Mouse (Mus musculus) testis, postnatal 14 days (tissue): ENCODE measurements around the gene Fastkd2.

Experiments used
- DNase-seq: peaks from one replicate; pipeline ENCODE4 v3.0.0; 2021; ENCODE audit warnings: low spot score

The Fastkd2 gene

GRCm38 (mm10) chr1:63730240-63730771 lies at the start of gene Fastkd2, which contains the start of gene Mdh1b:
TSS of gene Fastkd2 (plus strand) at chr1:63730614.
TSS of gene Mdh1b (minus strand) at chr1:63730318.
- DNase-seq = peak; percentile 92

DNA sequence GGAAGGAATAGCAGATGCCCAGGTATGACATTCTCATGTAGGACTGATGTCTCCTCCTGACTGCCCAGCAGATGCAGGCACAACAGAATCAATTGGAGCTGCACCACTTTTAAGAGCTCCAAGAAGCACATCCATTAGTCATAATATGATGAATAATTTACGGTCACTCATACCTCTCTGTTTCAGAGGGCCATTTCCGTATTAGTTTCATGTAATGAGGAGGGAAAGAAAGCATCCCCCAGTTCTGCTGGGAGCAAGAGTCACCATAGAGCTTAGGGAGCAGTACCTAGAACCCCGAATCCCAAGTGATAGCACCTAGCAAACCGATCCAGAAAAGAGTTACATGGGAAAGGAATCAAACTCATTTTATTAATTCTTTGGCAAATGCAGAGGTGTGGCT lies 43.6 kb upstream of the Fastkd2 start, which contains the start of gene Dytn:
Gene Dytn, minus strand, starts transcription at position 101 of the 400 bp plus-strand sequence.
- DNase-seq = no peak

DNA sequence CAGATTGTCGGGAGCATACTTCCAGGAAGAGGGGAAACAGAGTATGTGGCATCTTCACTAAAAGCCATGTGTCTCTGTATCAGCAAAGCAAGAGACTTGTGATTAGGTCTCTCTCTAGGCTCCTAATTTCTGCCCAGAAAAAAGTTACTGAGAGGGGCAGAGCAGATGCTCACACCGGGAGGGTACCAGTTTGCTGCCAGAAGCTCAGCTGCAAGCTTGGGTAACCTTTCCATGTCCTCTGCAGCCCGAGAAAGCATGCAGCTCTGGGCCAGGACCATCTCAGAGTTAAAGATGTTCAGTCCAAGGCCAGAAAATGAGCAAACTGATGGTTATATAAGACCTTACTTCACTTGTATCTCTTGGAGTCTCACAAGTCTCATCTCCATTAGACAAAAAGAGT lies 33.6 kb upstream of the Fastkd2 start:
- DNase-seq = no peak

- DNase-seq = no peak
These were observed 24.7 kb upstream of the Fastkd2 start for GRCm38 (mm10) chr1:63705733-63706132.

- no peak for DNase-seq
These were observed 21.5 kb upstream of the Fastkd2 start for GRCm38 (mm10) chr1:63708876-63709275.

GRCm38 (mm10) chr1:63720161-63720560 lies 10.3 kb upstream of the Fastkd2 start:
- no peak for DNase-seq

GRCm38 (mm10) chr1:63729796-63730195 lies 618 bp upstream of the Fastkd2 start:
- no peak for DNase-seq

- DNase-seq = no peak
These were observed 25.6 kb downstream of the Fastkd2 start for GRCm38 (mm10) chr1:63756005-63756404.

GRCm38 (mm10) chr1:63763212-63763694 lies 32.8 kb downstream of the Fastkd2 start:
- no peak for DNase-seq

DNA sequence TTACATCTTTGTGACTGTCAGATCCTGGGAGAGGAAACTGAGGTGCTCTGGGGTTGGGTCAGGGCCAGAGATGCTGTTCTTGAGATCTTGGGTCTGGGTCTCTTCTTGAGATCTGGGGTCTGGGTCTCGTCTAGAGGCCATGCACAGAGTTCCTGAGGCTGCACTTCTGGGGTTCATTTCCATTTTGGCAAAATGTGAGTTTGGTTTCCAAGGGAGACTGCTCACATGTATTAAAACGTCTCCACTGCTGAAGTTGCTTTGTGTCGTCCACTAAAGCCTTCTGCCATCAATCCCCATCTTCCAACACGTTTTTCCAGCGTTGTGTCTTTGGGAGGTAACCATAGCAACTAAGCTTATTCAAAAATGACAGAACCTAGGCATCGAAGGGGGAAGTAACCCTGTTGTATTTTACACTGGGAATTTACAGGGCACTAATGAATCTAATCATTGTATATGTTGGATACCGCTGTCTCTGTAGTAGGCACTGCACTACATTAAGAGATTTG lies 33.5 kb downstream of the Fastkd2 start:
- DNase-seq = no peak

GRCm38 (mm10) chr1:63764395-63764794 lies 34.0 kb downstream of the Fastkd2 start:
- no peak for DNase-seq

- no peak for DNase-seq
These were observed 37.7 kb downstream of the Fastkd2 start for GRCm38 (mm10) chr1:63768112-63768511.

DNA sequence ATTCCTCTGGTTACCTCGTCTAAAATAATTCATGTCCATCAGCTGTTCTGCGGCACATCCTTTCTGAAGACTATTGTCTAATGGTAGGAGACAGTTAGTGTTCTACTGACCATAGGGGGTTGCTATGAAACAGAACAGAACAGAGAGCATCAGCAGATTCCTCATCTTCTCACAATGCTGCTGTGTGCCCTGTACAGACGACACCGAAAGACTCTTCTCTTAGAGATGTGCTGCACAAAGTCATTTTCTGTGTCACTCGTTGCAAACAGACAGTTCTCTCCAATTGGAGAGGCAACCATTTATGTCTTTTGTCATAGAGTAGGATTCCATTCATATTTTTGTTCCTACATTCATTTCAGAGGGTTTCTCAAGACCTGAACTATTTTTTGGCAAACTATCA lies 38.8 kb downstream of the Fastkd2 start, which contains the start of gene 4933402D24Rik:
Gene 4933402D24Rik, minus strand, starts transcription at position 101 of the 400 bp plus-strand sequence.
- DNase-seq = no peak

DNA sequence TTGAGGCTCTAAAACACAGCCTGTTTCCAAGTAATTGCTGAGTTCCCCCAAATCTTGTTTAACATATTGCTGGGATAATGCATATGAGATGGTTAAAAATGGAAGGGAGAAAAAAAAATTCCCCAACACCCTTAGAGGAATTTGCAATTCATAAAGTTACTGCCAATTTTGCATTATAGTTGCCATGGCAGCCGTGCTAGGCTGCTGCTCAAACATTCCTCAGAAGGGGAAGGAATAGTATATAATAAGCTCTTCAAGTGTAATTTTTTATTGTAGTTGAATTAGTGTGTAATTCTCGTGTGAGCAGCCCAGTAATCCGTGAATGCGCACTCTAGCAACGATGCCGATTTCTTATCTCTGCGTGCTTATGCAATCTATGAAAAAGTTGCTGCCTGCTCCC lies 39.9 kb downstream of the Fastkd2 start:
- DNase-seq = no peak

DNA sequence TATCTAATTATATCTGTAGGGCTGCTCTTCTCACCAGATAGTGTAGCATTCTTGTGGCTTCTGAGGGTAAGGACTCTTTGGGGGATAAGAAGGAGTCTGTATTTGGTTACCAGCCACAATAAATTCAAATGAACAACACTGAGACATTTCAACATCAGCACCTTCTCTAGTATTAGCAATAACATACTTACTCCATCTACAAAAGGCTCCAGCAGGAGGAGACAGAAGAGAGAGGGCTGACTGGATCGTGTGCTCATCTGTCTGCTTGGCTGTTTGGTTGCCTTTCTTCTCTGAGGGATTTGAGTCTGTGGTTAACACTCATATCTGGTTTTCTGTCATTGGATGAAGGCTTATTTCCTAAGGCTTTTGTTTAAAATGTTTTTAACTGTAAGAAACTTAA lies 46.0 kb downstream of the Fastkd2 start:
- no peak for DNase-seq

GRCm38 (mm10) chr1:63776902-63777630 lies 46.7 kb downstream of the Fastkd2 start:
- no peak for DNase-seq

DNA sequence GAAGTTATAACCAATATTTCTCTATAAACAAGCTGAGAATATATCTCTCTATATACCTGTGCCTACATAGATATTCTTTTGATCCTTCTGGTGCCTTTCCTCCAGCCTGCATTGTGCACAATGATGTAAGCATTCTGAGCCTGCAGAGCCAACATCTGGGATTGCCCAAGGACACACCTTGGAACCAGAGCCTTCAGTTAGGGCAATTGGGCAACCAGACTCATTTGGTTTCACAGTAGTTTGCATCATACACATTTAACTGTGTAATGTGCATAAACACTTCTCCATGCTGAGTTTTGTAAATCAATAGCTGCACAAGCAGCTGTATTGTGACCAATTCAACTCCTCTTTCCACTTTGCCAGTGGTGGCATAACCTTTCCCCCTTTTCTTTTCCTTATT lies 63.9 kb downstream of the Fastkd2 start:
- DNase-seq = no peak
